Mouse (Mus musculus) retina, adult 2 months (tissue): ENCODE results near the gene Socs1.

ENCODE experiments used
- DNase-seq: peaks from one replicate; pipeline ENCODE4 v3.0.0-alpha.2; 2012; ENCODE audit warnings: low read depth, low spot score

Socs1 gene

DNA sequence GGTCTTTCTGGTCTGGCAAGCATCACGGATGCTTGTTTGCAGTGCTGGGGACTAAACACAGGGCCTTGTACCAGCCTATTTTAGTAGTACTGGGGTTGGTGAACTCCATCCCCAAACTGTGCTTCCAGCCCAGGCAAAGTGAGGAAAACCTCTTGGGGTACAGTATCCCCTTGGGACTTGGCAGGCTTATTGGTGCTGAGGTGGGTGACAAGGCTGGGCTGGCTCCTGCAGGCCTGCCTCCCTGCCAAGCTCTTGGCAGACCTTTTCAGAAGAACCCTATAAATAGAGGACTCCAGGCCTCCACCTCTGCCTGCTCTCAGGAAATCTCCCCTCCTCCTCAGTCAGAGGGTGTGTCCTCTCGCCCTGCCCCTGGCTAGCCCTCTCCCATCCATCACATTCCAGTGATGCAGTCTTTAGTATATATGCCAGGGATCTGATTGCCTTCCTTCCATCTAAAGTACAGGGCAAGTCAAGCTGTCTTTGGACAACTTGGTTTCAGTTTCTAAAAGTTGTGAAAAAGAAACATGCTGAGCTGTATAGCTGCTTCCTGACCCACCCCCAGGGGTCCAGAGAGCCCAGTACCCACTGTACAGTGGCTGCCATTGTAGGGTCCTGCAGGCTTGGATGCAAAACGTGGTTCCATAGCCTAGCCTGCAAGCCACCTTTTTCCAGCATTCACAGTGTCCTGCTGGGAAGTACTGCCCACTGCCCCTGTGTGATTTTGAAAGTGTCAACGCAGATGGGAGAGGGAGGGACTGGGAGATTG, 1.6 kb upstream of the Socs1 start:
- DNase-seq, result no peak

DNA sequence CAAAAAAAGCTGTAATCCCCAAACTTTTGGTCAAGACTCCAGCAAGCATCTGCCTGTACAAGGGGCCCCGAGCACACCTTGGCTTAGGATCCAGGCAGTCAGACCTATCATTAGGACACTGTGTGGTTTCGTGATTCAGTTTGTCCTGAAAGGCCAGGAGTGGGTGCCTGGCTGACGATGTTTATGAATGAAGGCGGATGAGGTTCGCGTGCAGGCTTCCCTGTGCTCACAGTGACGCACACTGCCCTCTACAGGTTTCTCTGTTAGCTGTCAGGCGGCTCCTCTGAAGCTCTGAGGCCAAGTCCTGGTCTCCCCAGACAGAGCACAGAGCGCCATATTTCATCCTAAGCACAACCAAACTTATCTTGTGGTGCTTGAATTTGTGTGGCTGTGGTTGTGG, 952 bp upstream of the Socs1 start:
- DNase-seq, result peak; percentile 72

DNA sequence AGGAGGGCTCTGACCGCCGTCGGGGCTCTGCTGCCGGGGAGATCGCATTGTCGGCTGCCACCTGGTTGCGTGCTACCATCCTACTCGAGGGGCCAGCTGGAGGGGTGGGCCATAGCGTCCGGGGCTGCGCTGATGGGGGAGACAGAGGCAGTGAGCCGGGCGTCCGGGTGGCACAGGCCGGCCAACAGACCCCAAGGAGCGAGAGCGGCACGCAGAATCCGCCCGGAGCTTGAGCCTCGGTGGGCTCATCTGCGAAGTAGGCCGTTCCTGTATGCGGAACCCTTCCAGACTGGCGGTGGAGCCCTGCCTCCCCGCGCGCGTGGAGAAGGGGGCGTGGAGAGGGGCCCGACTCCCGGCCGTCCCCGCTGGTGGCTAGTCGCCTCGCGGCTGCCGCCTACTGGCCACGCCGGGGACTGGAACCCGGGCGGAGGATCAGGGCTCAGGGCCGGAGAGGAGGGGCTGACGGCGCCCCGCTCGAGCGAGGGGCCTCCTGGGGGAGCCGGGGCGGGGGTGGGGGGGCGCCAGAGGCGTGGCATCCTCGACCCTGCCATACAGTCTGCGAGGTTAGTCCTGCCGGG, 454 bp downstream of the Socs1 start:
- peak; percentile 68 for DNase-seq

DNA sequence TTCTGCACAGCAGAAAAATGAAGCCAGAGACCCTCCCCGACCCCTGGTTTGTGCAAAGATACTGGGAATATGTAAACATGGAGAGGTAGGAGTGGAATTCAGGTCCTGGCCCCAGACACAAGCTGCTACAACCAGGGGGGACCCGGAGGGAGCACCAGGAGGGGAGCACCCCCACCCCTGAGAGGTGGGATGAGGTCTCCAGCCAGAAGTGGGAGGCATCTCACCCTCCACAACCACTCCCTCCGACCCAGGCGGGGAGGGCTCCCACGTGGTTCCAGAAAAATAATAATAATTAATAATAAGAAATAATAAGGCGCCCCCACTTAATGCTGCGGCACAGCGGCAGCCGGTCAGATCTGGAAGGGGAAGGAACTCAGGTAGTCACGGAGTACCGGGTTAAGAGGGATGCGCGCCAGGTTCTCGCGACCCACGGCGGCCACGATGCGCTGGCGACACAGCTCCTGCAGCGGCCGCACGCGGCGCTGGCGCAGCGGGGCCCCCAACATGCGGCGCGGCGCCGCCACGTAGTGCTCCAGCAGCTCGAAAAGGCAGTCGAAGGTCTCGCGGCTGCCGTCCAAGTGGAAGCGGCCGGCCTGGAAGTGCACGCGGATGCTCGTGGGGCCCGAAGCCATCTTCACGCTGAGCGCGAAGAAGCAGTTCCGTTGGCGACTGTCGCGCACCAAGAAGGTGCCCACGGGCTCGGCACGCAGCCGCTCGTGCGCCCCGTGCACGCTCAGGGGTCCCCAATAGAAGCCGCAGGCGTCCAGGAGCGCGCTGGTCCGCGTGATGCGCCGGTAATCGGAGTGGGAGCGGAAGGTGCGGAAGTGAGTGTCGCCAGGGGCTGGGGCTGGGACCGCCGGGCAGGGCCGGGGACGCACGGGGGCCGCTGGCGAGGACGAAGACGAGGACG, 1.2 kb downstream of the Socs1 start:
- DNase-seq, result no peak

DNA sequence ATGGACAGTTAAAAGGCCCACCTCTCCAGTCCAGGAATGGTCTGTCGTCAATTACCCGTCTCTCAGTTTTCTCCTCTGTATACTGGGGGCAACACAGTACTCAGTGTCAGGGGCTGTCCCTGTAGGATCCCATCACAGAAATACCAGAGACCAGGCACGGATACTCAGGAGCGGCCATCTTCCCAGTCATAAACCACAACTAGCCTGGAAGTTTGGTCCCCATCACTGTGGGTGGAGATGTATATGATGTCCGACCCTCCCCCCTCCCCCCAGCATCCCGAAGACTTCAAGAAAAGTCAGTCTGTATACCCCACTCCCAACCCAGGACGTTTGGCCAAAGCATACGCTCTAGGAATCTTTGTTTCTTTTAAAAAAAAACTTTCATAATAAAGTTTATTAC, 1.9 kb downstream of the Socs1 start:
- no peak for DNase-seq

DNA sequence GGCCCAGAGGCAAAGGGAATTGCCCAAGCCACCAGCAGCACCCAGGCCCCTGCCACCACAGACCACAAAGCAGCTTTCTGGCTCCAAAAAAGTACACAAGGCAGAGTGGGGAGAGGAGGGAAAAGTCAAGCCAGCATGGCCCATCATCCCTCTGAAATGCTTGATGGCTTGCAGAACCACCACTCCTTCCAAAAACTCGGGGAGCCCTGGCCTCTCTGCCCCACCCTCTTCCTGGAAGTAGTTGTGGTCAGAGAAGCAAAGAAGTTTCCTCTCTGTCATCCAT, 2.2 kb downstream of the Socs1 start:
- DNase-seq, result no peak

DNA sequence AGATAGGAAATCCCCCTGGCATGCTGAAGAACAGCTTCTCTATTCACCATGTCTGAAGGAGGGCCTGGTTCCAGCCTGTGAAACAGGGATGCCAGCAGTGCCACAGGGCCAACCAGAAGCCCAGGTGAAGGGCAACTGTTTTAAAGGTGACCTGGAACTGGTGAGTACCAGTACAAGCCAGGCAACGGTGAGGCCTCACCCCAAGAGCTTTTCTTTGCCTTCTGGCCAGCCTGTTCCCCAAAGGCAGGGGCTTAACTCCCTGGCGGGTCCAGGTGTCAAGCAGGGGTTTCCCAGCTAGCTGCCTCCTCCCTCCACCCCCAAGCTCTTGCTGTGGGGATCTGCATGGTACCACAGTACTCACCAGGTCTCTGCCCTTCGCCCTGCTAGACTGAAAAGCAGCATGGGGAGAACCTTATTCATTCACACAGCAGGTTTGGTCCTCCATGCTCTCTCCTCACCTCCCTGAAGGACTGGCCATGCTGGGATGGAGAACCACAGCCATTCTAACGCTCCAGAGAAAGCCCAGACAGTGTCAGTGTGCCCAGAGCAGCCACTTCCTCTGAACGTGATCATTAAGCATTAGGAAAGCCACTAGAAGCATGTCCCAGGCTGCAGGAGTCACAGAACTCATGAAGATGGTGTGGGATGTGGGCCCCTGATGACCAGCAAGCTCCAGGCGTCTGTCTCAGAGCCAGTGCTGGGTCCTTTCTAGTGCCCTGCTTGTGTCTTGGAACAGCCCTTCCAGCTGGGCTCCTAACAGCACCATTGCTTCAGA, 2.8 kb downstream of the Socs1 start:
- DNase-seq, result no peak

DNA sequence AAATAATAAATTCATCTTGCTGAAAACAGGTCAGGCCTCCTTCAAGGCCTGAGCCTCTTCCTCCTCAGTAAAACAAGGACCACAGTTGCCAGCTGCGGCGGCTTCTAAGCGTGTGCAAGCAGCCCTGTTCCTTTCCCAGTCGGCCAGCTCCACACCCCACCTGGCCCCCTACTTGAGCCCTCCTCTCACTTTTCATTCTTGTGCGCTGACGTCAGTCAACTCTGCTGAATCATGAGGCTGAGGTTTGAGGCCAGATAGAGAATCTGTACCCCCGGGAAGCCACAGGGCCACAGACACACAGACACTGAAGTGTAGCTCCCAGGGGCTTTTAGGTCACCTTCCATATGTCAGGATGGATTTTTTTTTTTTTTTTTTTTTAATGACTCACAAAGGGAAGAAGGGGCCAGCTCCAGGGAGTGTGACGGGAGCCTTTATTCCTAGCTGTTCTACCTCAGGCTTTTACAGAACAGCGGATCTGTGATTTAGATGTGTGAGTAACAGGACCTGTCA, 3.4 kb downstream of the Socs1 start:
- DNase-seq, result no peak

DNA sequence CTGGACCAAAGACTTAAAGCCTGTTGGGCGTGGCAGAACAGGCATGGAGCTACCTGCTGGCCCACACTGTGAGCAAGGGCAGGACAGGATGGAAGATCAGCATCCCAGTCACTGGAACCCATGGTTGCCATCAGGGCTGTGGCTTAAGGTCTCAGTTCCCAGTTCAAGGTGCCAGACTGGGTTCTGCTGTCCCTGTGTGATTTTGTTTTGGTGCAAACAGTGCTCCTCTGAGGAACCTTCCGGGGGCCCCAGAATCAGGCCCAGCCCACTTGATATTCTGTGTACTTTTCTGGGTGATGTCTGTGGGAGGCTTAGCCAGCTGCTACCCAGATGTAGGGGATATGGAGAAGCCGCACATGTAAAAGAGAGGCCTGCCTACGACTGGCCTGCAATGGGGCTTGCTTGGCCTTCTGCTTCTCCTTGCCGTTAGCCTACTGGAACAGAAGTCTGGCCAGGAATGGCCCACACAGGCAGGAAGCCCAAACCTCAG, 4.7 kb downstream of the Socs1 start:
- DNase-seq, result no peak

DNA sequence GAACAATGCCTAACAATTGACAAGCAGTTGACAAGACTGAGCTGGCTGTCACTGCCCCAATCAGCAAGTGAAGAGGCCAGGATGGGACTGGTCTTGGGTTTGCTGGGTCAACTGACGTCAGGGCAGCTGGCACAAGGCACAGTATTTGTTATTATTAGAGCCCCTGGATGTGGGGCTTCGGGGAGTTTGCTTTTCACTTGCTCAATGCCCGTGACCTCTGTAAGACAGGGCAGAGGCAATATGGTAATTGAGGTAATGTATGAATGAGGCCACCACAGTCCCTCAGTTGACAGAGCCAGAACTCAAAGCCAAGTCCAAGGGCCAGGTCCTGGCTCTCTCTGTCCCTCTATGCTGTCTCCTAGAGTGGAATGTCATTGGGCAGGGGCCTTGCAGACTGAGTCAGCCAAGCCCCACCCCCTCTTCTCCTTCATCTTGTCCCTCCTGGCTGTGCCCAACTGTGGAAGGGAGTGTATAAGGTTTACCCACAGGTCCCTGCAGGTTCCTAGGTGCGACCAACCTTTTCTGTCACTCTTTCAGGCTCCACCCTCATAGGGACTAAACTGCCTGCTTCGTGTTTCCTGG, 7.7 kb downstream of the Socs1 start:
- DNase-seq, result no peak

DNA sequence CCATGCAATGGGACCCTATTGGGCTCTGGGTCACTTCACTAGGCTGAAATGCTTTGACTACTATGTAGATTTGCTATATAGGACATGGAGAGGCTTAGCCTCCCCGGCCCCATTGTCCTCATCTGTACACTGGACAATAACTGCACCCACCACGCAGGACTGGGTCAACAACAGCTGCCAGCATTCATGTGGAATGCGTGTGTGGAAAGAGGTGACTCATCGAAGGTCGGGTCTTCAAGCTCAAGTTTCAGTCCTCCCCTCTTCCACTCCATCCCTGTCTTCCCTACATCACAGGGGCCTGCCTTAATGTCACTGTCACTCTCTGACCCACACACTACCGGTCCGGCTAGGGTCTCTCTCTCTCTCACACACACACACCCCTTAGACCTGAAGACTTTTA, 9.0 kb downstream of the Socs1 start:
- DNase-seq, result no peak

DNA sequence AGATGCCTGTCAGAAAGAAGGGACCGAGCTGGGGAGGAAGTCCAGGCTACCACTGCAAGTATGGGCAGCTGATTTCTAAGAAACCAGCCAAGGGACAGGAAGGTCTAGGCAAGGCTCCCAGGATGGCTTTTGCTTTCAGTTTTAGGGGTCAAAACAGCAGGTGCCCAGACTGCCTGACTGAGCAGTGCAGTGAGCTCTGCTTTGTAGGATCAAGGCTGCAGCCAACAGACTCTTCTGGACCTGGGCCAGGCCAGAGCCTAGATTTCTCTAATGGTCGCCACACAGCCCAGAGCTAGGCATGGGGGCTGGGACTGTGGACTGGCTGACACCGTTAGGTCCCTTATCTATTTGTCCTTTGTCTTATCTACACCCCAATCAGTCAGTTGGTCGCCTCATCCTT, 10.6 kb downstream of the Socs1 start:
- no peak for DNase-seq

DNA sequence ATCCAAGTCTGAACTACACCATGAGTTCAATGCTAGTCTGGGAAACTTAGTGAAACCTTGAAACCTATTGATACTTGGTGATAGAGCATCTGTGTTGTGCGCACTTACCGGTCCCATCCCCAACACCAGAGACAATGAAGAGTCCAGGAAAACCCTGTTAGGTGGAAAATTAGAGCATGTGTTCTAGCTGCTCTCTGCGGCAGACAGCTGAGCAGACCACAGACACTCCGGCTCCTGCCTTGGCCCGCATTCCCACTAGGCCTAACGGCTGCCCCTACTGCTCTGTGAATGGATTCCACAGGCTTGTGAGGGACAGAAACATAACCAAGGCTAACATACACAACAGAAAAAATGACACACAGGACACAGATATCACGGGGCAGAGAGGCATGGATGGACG, 11.8 kb downstream of the Socs1 start:
- no peak for DNase-seq

DNA sequence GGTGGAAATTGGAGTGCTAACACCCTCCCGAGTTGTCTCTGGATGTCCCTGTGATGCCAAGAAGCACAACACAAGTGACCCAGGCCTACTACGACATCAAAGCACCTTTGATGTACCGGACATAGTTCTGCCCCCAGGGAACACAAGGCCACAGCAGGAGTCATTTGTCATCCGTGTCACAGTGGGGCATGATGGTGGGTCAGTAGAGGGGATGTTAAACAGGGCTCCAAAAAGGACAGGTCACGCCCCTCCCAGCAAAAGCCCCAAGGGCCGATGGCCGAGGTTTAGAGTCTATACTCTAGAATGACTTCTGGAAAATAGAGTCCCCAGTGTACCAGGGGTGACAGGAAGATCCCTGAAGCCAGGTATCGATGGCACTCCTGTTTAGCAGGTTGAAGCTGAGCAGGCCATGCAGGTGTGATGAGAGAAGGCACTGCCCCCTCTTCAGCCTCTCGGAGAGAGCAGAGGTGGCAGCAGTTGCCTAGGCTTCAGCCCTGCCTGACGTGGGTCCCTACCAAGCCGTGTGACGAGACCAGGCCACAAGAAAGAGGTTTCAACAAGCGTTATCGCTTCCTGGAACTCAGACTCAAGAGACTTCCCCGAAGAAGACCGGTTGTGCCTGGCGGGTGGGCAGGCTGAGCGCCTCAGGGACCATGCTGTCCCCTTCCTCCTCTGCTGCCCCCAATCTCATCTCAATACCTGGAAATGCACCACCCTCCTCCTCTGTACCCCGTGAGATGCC, 13.4 kb downstream of the Socs1 start:
- DNase-seq, result no peak

DNA sequence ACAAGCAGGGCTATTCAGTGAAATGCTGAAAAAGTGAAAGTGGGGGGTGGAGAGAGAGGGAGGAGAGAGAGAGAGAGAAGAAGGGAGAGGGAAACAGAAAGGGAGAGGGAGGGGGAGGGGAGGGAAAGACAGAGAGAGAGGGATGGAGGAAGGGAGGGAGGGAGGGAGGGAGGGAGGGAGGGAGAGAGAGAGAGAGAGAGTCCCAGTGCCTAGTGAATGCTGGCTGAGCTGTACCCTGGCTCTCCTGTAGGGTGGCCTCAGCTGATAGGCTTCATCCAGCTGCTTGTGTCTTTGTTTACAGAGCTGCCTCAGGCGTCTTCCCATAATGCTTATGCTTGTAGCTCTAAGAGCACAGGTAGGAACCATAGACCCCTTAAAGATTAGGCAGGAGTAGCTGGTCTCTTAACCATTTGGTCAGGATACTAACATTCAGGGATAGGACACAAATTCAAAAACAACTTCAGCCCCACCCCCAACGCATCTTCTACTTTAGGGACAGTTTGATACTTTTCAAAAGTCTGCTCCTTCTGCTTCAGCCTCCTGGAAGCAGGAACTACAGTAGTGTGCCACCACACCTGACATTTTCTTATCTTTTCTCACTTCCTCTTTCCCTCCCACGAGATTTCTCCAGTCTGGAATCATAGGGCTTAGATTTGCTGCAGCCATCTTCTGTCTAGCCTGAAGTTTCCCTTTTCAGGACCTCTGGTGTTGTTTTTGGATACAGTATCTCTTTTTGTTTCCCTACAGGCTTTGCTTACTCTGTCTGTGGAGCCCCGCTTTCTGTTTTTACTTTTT, 14.6 kb downstream of the Socs1 start:
- DNase-seq, result no peak

DNA sequence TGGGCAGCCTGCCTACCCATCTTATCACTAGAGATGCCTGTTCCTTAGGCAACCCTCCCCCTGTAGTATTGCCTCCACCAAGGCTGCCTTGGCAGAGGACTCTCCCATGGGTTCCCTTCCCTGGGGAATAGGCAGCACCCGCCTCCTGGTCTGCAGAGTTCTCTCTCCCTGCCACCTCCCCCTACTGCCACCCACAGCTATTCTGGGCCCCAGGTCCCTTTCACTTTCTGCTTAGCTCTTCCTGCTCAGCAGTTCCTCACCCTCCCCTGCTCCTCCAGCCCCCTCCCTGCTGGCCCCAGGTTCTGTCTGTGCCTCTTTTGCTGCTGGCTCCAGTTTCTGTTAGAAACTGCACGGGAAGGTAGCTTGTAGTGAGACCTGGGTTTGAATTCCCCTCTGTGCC, 15.7 kb downstream of the Socs1 start:
- no peak for DNase-seq

DNA sequence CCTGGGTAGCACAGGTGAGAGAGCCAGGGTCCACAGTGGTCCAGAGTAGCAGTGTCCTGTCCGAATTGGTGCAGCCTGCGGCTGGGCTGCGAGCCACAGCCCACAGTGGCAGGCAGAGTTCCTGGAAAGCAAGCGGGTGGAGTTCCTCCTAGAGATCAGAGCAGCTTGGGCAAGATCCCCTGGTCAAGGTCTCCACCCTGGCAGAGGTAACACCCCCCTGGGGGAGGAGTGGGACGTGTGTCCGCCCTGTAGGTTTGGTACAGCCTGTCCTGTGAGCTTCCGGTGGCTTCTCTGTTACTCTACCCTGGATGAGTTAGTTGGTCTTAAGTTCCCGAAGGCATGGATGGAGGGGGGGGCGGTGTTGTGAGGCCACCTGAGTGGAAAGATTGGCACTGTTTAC, 16.5 kb downstream of the Socs1 start:
- no peak for DNase-seq

DNA sequence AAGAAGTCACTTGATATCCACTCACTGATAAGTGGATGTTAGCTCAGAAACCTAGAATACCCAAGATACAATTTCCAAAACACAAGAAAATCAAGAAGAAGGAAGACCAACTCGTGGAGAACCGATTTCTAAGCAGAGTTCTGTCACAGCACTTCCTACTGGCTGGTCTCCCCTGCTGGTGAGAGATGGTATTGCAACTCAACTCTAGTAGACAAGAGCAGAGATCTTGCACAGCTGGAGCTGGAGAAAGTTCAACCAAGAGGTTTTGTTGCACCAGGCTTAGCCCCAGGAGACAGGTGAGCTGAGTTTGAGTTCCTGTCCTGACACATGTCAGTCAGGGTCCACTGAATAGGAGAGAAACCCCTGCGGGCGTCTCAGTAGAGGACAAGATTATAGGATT, 18.2 kb downstream of the Socs1 start:
- DNase-seq, result peak; percentile 44

DNA sequence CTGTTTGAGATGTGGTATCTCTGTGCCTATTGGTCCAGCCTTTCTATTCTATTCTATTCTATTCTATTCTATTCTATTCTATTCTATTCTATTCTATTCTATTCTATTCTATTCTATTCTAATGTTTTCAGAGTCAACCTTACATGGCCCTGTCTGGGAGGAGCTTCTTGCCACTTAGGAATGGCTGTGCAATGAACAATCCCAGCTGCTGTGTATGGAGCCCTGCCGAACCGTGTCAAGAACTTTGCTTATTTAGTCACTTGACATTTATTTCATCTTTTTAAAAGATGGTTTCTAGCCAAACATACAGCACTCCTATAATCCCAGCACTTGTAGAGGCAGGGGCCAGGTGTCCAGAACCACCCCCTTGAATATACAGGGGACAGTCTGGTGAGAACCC, 21.0 kb downstream of the Socs1 start:
- DNase-seq, result no peak
